Mouse (Mus musculus): ENCODE data around the gene Snw1. TPM values are rescaled to one million over a fixed set of nuclear protein-coding genes. Genes with fewer than 3 reads are reported as not detected.

Snw1 gene
- polyA plus RNA-seq, 1 experiment = 44.9 TPM

- no peak overlapping the region for H3K4me3 ChIP-seq (ENCODE audit: insufficient read depth, low read length)
- no peak overlapping the region for H3K27ac ChIP-seq (ENCODE audit: insufficient read depth, low read length)
- H3K4me1 ChIP-seq (ENCODE audit: control insufficient read depth, insufficient read depth, low read length) = 0 out of 2 replicates have a peak, but pooled peaks cover 1% of the 10 kb centered on the region
- no peak for TF ChIP-seq CTCF (IDR thresholded peaks at IDR 0.05; ENCODE audit: extremely low read depth, insufficient read depth, low read length)
These were observed 64.0 kb downstream of the Snw1 start for GRCm38 (mm10) chr12:87407869-87408605.

DNA sequence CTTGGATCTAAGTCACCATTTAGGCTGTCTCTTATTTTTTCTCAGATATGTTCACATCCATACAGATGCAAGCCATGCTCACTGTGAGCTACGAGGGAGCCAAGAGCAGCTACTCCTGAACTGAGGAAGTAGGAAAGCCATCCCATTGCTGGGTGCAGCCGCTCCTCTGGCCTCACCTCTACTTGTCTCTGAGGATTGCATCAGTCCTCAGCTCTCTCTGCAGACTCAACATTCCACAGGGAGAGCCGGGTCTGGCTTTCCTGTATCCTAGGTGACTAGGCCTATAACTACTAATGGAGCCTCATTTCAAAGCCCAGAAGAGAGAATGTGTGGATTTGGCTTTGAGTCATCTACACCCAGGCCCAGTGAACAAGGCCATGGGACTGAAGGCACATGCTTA lies 66.4 kb downstream of the Snw1 start:
- Histone ChIP-seq H3K4me1 (ENCODE audit: control insufficient read depth, insufficient read depth, low read length) (0 out of 2 replicates have a peak, but pooled peaks cover 1% of the 10 kb centered on the region), H3K4me3 (ENCODE audit: insufficient read depth, low read length) (no peak overlapping the region), H3K27ac (ENCODE audit: insufficient read depth, low read length) (no peak overlapping the region)
- no peak for TF ChIP-seq CTCF (IDR thresholded peaks at IDR 0.05; ENCODE audit: extremely low read depth, insufficient read depth, low read length)
- TF ChIP-seq POLR2A (IDR thresholded peaks at IDR 0.05; ENCODE audit: extremely low read depth, insufficient read depth, low read length) = no peak

GRCm38 (mm10) chr12:87405165-87405564 lies 66.9 kb downstream of the Snw1 start:
- no peak for TF ChIP-seq POLR2A (IDR thresholded peaks at IDR 0.05; ENCODE audit: extremely low read depth, insufficient read depth, low read length)
- no peak for TF ChIP-seq CTCF (IDR thresholded peaks at IDR 0.05; ENCODE audit: extremely low read depth, insufficient read depth, low read length)
- H3K4me1 ChIP-seq (ENCODE audit: control insufficient read depth, insufficient read depth, low read length) = 0 out of 2 replicates have a peak, but pooled peaks cover 1% of the 10 kb centered on the region
- no peak overlapping the region for H3K4me3 ChIP-seq (ENCODE audit: insufficient read depth, low read length)
- no peak overlapping the region for H3K27ac ChIP-seq (ENCODE audit: insufficient read depth, low read length)

DNA sequence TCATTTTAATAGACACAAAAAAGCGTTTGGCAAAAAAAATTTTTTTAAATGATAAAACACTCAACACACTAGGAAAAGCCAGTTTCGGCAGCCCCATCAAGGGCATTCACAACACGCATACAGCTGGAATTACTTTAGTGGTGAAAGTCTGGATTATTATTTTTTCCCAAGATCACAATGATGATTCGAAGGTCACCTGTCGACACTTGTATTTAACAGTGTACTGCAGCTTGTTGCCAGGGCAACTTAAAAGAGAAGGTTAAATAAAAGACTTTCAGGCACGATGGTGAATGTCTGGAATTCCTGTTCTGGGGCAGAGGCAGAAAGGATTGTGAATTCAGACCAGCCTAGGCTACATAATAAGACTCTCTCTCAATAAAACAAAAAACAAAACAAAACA lies 70.2 kb downstream of the Snw1 start:
- no peak for TF ChIP-seq POLR2A (IDR thresholded peaks at IDR 0.05; ENCODE audit: extremely low read depth, insufficient read depth, low read length)
- H3K27ac ChIP-seq (ENCODE audit: insufficient read depth, low read length) = no peak overlapping the region

DNA sequence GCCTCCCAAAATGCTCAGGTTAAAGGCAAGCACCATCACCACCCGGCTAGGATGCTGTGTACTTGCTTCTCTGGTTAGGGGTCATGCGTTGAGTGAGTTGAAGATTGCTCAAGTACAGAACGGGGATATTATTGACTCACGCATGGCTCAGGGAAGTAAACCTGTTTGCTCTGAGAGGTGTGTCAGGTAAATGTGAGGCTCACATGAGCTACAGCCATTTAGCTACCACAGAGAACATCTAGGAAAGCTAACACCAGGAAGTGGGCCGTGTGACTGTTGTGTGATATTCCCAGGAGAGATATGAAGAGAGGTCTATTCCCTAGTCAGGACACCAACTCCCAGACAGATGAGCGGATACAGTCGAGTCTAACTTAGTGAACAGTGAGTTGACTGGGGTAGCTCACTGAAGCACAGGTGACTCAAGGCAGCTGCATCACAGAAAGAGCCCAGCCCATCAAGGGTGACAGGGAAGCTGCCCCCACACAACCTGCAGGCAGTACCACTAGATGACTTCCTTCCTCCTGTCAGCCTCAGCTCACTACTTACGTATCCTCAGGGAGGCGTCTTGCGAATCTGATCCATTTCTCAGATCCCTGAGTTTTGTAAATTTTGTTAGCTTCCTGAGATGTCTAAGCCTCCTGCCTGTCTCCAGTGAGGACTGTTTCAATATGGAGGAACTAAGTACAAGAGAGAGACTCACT lies 72.8 kb downstream of the Snw1 start:
- Histone ChIP-seq H3K4me1 (ENCODE audit: control insufficient read depth, insufficient read depth, low read length) (no peaks in the 10 kb centered on the region), H3K4me3 (ENCODE audit: insufficient read depth, low read length) (no peak overlapping the region), H3K27ac (ENCODE audit: insufficient read depth, low read length) (no peak overlapping the region)
- TF ChIP-seq CTCF (IDR thresholded peaks at IDR 0.05; ENCODE audit: extremely low read depth, insufficient read depth, low read length) = no peak
- no peak for TF ChIP-seq POLR2A (IDR thresholded peaks at IDR 0.05; ENCODE audit: extremely low read depth, insufficient read depth, low read length)

More for the DNA sequence above, 70.2 kb downstream of the Snw1 start:
- H3K4me1 ChIP-seq (ENCODE audit: control insufficient read depth, insufficient read depth, low read length) = no peaks in the 10 kb centered on the region
- no peak overlapping the region for H3K4me3 ChIP-seq (ENCODE audit: insufficient read depth, low read length)

Other genes with a start within 250 kb of the Snw1 start
- 2.0 and 2.5 TPM in 2 replicates for gene Noxred1, start 233.5 kb downstream of the Snw1 start, polyA plus RNA-seq (2012; rRNA removed)
- gene Vipas39, start 206.0 kb downstream of the Snw1 start, polyA plus RNA-seq (2012; rRNA removed) = 61.0 and 64.0 TPM in 2 replicates
- gene Ahsa1, start 205.8 kb downstream of the Snw1 start, polyA plus RNA-seq (2012; rRNA removed) = 179 and 189 TPM in 2 replicates
- gene Ism2, start 172.6 kb downstream of the Snw1 start, polyA plus RNA-seq (2012; rRNA removed) = 0.23 and 0.25 TPM in 2 replicates
- gene Sptlc2, start 83.9 kb downstream of the Snw1 start, polyA plus RNA-seq (2012; rRNA removed) = 22.4 and 25.0 TPM in 2 replicates
- 66.9 and 70.3 TPM in 2 replicates for gene Slirp, start 28.4 kb downstream of the Snw1 start, polyA plus RNA-seq (2012; rRNA removed)
- 17.1 and 17.4 TPM in 2 replicates for gene Alkbh1, start 28.3 kb downstream of the Snw1 start, polyA plus RNA-seq (2012; rRNA removed)
- not detected in 2 replicates for gene Gm5788, start 22.4 kb upstream of the Snw1 start, polyA plus RNA-seq (2012; rRNA removed)
- gene Gm8300, start 42.0 kb upstream of the Snw1 start, polyA plus RNA-seq (2012; rRNA removed) = not detected in 2 replicates
- not detected in 2 replicates for gene Oog1, start 130.4 kb upstream of the Snw1 start, polyA plus RNA-seq (2012; rRNA removed)
- not detected in 2 replicates for gene Gm4027, start 146.6 kb upstream of the Snw1 start, polyA plus RNA-seq (2012; rRNA removed)
- gene Gm16381, start 172.3 kb upstream of the Snw1 start, polyA plus RNA-seq (2012; rRNA removed) = not detected in 2 replicates